Mouse (Mus musculus): ENCODE results near the gene Hoxd4. TPM values are rescaled to one million over a fixed set of nuclear protein-coding genes. Genes with fewer than 3 reads are reported as not detected.

Hoxd4 gene
- polyA plus RNA-seq, 1 experiment from 2014 or later: 0.15 TPM

- Histone ChIP-seq H3K4me1 (replicated peaks) (peaks cover 25% of the 10 kb centered on the region), H3K9ac (no peak overlapping the region), H3K27ac (no peak overlapping the region), H3K9me3 (replicated peaks) (no peaks in the 10 kb centered on the region), H3K4me3 (no peak overlapping the region), H3K36me3 (no peaks in the 10 kb centered on the region), H3K4me2 (no peak overlapping the region), H3K27me3 (peaks cover 100% of the 10 kb centered on the region)
- ATAC-seq (replicated peaks; ENCODE audit: insufficient number of reproducible peaks, insufficient read depth, low FRiP score, low read depth): no peak
- WGBS: 2% methylated on average over 21 of the region's 21 CpGs
Measured at GRCm38 (mm10) chr2:74680561-74681398, 30.9 kb upstream of the Hoxd4 start.

- H3K4me3 ChIP-seq: peak overlapping the region; percentile 34
- H3K27ac ChIP-seq: no peak overlapping the region
- no peaks in the 10 kb centered on the region for H3K36me3 ChIP-seq
- no peak overlapping the region for H3K9ac ChIP-seq
- peaks cover 99% of the 10 kb centered on the region for H3K27me3 ChIP-seq
- 1% methylated on average over 77 of the region's 78 CpGs for WGBS
- peaks cover 25% of the 10 kb centered on the region for H3K4me1 ChIP-seq (replicated peaks)
- H3K9me3 ChIP-seq (replicated peaks): no peaks in the 10 kb centered on the region
- ATAC-seq (replicated peaks; ENCODE audit: insufficient number of reproducible peaks, insufficient read depth, low FRiP score, low read depth): no peak
- H3K4me2 ChIP-seq: peak overlapping the region; percentile 50
Measured at GRCm38 (mm10) chr2:74681594-74682531, 29.9 kb upstream of the Hoxd4 start.

- ATAC-seq (replicated peaks; ENCODE audit: insufficient number of reproducible peaks, insufficient read depth, low FRiP score, low read depth): no peak; the same call in 1 of the 2 replicates
- peaks cover 99% of the 10 kb centered on the region for H3K27me3 ChIP-seq
- H3K9ac ChIP-seq: no peak overlapping the region
- no peaks in the 10 kb centered on the region for H3K9me3 ChIP-seq (replicated peaks)
- no peaks in the 10 kb centered on the region for H3K36me3 ChIP-seq
- WGBS: under 1% methylated on average over 43 of the region's 51 CpGs
- H3K27ac ChIP-seq: no peak overlapping the region
- H3K4me3 ChIP-seq: peak overlapping the region; percentile 34
- H3K4me1 ChIP-seq (replicated peaks): peaks cover 25% of the 10 kb centered on the region
- peak overlapping the region; percentile 50 for H3K4me2 ChIP-seq
Measured at GRCm38 (mm10) chr2:74682796-74683195, 28.9 kb upstream of the Hoxd4 start.

- Histone ChIP-seq H3K4me2 (no peak overlapping the region), H3K4me3 (no peak overlapping the region), H3K9ac (no peak overlapping the region), H3K4me1 (replicated peaks) (peaks cover 25% of the 10 kb centered on the region), H3K36me3 (no peaks in the 10 kb centered on the region), H3K27ac (no peak overlapping the region), H3K27me3 (peaks cover 99% of the 10 kb centered on the region), H3K9me3 (replicated peaks) (no peaks in the 10 kb centered on the region)
- under 1% methylated on average over 18 of the region's 18 CpGs for whole genome bisulfite sequencing
- no peak for ATAC-seq (replicated peaks; ENCODE audit: insufficient number of reproducible peaks, insufficient read depth, low FRiP score, low read depth)
Measured at GRCm38 (mm10) chr2:74683471-74683951, 28.2 kb upstream of the Hoxd4 start.

- H3K9me3 ChIP-seq (replicated peaks): no peaks in the 10 kb centered on the region
- peaks cover 99% of the 10 kb centered on the region for H3K27me3 ChIP-seq
- peaks cover 25% of the 10 kb centered on the region for H3K4me1 ChIP-seq (replicated peaks)
- ATAC-seq (replicated peaks; ENCODE audit: insufficient number of reproducible peaks, insufficient read depth, low FRiP score, low read depth): no peak
- H3K9ac ChIP-seq: no peak overlapping the region
- H3K27ac ChIP-seq: no peak overlapping the region
- H3K4me2 ChIP-seq: no peak overlapping the region
- 4% methylated on average over 12 of the region's 12 CpGs for WGBS
- H3K4me3 ChIP-seq: no peak overlapping the region
- no peaks in the 10 kb centered on the region for H3K36me3 ChIP-seq
Measured at GRCm38 (mm10) chr2:74684106-74684505, 27.6 kb upstream of the Hoxd4 start.

GRCm38 (mm10) chr2:74685059-74685603, 26.6 kb upstream of the Hoxd4 start:
- 17% methylated on average over 4 of the region's 4 CpGs for WGBS
- no peak overlapping the region for H3K4me2 ChIP-seq

GRCm38 (mm10) chr2:74686301-74686987, 25.3 kb upstream of the Hoxd4 start:
- Histone ChIP-seq H3K4me2 (no peak overlapping the region), H3K9me3 (replicated peaks) (no peaks in the 10 kb centered on the region), H3K27ac (no peak overlapping the region), H3K9ac (no peak overlapping the region), H3K4me3 (no peak overlapping the region), H3K4me1 (replicated peaks) (peaks cover 20% of the 10 kb centered on the region), H3K36me3 (no peaks in the 10 kb centered on the region), H3K27me3 (peaks cover 97% of the 10 kb centered on the region)
- ATAC-seq (replicated peaks; ENCODE audit: insufficient number of reproducible peaks, insufficient read depth, low FRiP score, low read depth): no peak
- 8% methylated on average over 17 of the region's 17 CpGs for WGBS

More at GRCm38 (mm10) chr2:74685059-74685603, 26.6 kb upstream of the Hoxd4 start:
- ATAC-seq (replicated peaks; ENCODE audit: insufficient number of reproducible peaks, insufficient read depth, low FRiP score, low read depth): no peak
- H3K4me1 ChIP-seq (replicated peaks): peaks cover 18% of the 10 kb centered on the region
- no peaks in the 10 kb centered on the region for H3K9me3 ChIP-seq (replicated peaks)
- H3K27ac ChIP-seq: no peak overlapping the region
- H3K27me3 ChIP-seq: peaks cover 99% of the 10 kb centered on the region
- no peaks in the 10 kb centered on the region for H3K36me3 ChIP-seq
- H3K9ac ChIP-seq: no peak overlapping the region
- H3K4me3 ChIP-seq: no peak overlapping the region

GRCm38 (mm10) chr2:74686988-74687697, 24.6 kb upstream of the Hoxd4 start:
- no peak overlapping the region for H3K4me3 ChIP-seq
- 4% methylated on average over 27 of the region's 27 CpGs for WGBS

GRCm38 (mm10) chr2:74687698-74688555, 23.8 kb upstream of the Hoxd4 start:
- Histone ChIP-seq H3K4me1 (replicated peaks) (peaks cover 9% of the 10 kb centered on the region), H3K4me3 (no peak overlapping the region), H3K27ac (no peak overlapping the region), H3K4me2 (no peak overlapping the region), H3K9ac (no peak overlapping the region), H3K9me3 (replicated peaks) (no peaks in the 10 kb centered on the region), H3K27me3 (peaks cover 97% of the 10 kb centered on the region), H3K36me3 (no peaks in the 10 kb centered on the region)
- ATAC-seq (replicated peaks; ENCODE audit: insufficient number of reproducible peaks, insufficient read depth, low FRiP score, low read depth): no peak
- 3% methylated on average over 31 of the region's 31 CpGs for WGBS

More at GRCm38 (mm10) chr2:74686988-74687697, 24.6 kb upstream of the Hoxd4 start:
- Histone ChIP-seq H3K27me3 (peaks cover 97% of the 10 kb centered on the region), H3K4me2 (no peak overlapping the region), H3K9me3 (replicated peaks) (no peaks in the 10 kb centered on the region), H3K36me3 (no peaks in the 10 kb centered on the region), H3K9ac (no peak overlapping the region), H3K27ac (no peak overlapping the region), H3K4me1 (replicated peaks) (peaks cover 17% of the 10 kb centered on the region)
- ATAC-seq (replicated peaks; ENCODE audit: insufficient number of reproducible peaks, insufficient read depth, low FRiP score, low read depth): no peak
